Mouse (Mus musculus) 3T3-L1 (cell line): ENCODE results near the gene Dhx30.
"Not testable (repeated sequence)": the region's sequence is repeated elsewhere in the genome, so short reads cannot be mapped to it uniquely, and the experiment has no call there.

Source experiments
- DNase-seq: peaks from one replicate; pipeline ENCODE4 v3.0.0-alpha.2; 2015; ENCODE audit warnings: low read depth, low spot score

The Dhx30 gene

GRCm38 (mm10) chr9:110097791-110098190, 19.8 kb downstream of the Dhx30 start:
- DNase-seq: no peak

- no peak for DNase-seq
Observed at GRCm38 (mm10) chr9:110094761-110095160, 22.9 kb downstream of the Dhx30 start.

GRCm38 (mm10) chr9:110093303-110093702, 24.3 kb downstream of the Dhx30 start:
- DNase-seq: no peak

- no peak for DNase-seq
Observed at GRCm38 (mm10) chr9:110085693-110086092, 31.9 kb downstream of the Dhx30 start.

- peak; percentile 63 for DNase-seq
Observed at GRCm38 (mm10) chr9:110084201-110084964, 33.2 kb downstream of the Dhx30 start.

- no peak for DNase-seq
Observed at GRCm38 (mm10) chr9:110081066-110081465, 36.6 kb downstream of the Dhx30 start.

GRCm38 (mm10) chr9:110076468-110076867, 41.2 kb downstream of the Dhx30 start:
- not testable (repeated sequence) for DNase-seq

- peak; percentile 82 for DNase-seq
Observed at GRCm38 (mm10) chr9:110071843-110072242, 45.8 kb downstream of the Dhx30 start.

GRCm38 (mm10) chr9:110071011-110071410, 46.6 kb downstream of the Dhx30 start:
- peak; percentile 52 for DNase-seq

GRCm38 (mm10) chr9:110070358-110070757, 47.3 kb downstream of the Dhx30 start:
- peak; percentile 49 for DNase-seq

- DNase-seq: no peak
Observed at GRCm38 (mm10) chr9:110068745-110069144, 48.9 kb downstream of the Dhx30 start.

GRCm38 (mm10) chr9:110064641-110065040, 53.0 kb downstream of the Dhx30 start:
- DNase-seq: peak; percentile 56

- DNase-seq: no peak
Observed at GRCm38 (mm10) chr9:110062861-110063260, 54.8 kb downstream of the Dhx30 start.

- DNase-seq: no peak
Observed at GRCm38 (mm10) chr9:110062405-110062804, 55.2 kb downstream of the Dhx30 start.

GRCm38 (mm10) chr9:110060761-110061160, 56.9 kb downstream of the Dhx30 start:
- DNase-seq: no peak

- no peak for DNase-seq
Observed at GRCm38 (mm10) chr9:110057200-110057599, 60.4 kb downstream of the Dhx30 start.

- no peak for DNase-seq
Observed at GRCm38 (mm10) chr9:110054781-110055180, 62.8 kb downstream of the Dhx30 start.

- DNase-seq: no peak
Observed at GRCm38 (mm10) chr9:110054080-110054421, 63.6 kb downstream of the Dhx30 start.

GRCm38 (mm10) chr9:110053305-110054079, 64.1 kb downstream of the Dhx30 start:
- no peak for DNase-seq

- no peak for DNase-seq
Observed at GRCm38 (mm10) chr9:110052951-110053304, 64.7 kb downstream of the Dhx30 start.

GRCm38 (mm10) chr9:110051869-110052661, 65.6 kb downstream of the Dhx30 start:
- no peak for DNase-seq

GRCm38 (mm10) chr9:110051184-110051583, 66.4 kb downstream of the Dhx30 start:
- DNase-seq: no peak
